Mouse (Mus musculus): Measurements from ENCODE around the gene Sorbs1. TPM values are rescaled to one million over a fixed set of nuclear protein-coding genes. Genes with fewer than 3 reads are reported as not detected.

The Sorbs1 gene
- polyA plus RNA-seq, 1 experiment from 2014 or later: 72.1 TPM

DNA sequence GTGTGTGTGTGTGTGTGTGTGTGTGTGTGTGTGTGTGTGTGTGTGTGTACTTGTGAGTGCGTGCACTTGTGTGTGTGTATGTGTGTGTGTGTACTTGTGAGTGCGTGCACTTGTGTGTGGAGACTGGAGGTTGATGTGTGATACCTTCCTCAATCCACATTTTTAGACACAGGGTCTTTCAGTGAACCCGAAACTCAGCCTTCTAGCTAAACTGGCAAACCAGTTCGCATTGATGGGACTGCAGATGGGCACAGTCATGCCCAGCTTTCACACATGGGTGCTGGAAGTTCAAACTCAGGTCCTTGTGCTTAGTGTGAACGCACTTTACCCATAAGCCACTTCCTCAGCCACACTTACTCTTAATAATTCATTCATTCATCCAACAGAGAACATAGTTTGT, 265.1 kb downstream of the Sorbs1 start:
- no peak overlapping the region for H3K9ac ChIP-seq
- no peak overlapping the region for H3K27ac ChIP-seq
- H3K4me1 ChIP-seq (replicated peaks): no peaks in the 10 kb centered on the region
- no peak overlapping the region for H3K4me3 ChIP-seq (replicated peaks)
- no peaks in the 10 kb centered on the region; the same call in 1 of the 2 replicates for H3K36me3 ChIP-seq
- H3K4me2 ChIP-seq (replicated peaks): no peak overlapping the region
- no peaks in the 10 kb centered on the region for H3K27me3 ChIP-seq (replicated peaks)
- H3K9me3 ChIP-seq: no peaks in the 10 kb centered on the region
- 93% methylated on average over 5 of the region's 5 CpGs for WGBS
- ATAC-seq: no peak

DNA sequence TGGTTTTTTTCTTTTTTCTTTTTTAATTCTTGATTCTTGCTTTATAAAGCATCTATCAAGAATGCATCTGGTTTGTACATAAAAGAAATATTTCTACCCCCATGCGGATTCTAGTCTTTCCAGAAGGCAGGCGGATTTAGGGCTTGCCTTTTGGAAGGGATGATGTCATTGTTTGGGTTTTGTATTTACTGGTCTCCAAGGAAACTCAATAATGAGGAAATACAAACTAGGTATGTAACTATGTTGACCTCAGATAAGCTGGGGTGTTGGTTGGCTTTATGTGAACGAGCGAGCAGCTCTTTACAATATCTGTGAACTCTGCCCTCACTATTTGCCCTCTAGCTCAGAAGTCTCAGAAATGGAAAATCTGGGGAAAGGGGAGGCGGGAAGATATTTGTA, 266.3 kb downstream of the Sorbs1 start:
- H3K9me3 ChIP-seq: no peaks in the 10 kb centered on the region
- ATAC-seq: peak; percentile 92
- H3K36me3 ChIP-seq: no peaks in the 10 kb centered on the region; the same call in 1 of the 2 replicates
- H3K27ac ChIP-seq: no peak overlapping the region
- no peaks in the 10 kb centered on the region for H3K27me3 ChIP-seq (replicated peaks)
- H3K4me3 ChIP-seq (replicated peaks): no peak overlapping the region
- no peaks in the 10 kb centered on the region for H3K4me1 ChIP-seq (replicated peaks)
- H3K4me2 ChIP-seq (replicated peaks): no peak overlapping the region
- WGBS: 37% methylated on average over 5 of the region's 5 CpGs
- H3K9ac ChIP-seq: no peak overlapping the region

DNA sequence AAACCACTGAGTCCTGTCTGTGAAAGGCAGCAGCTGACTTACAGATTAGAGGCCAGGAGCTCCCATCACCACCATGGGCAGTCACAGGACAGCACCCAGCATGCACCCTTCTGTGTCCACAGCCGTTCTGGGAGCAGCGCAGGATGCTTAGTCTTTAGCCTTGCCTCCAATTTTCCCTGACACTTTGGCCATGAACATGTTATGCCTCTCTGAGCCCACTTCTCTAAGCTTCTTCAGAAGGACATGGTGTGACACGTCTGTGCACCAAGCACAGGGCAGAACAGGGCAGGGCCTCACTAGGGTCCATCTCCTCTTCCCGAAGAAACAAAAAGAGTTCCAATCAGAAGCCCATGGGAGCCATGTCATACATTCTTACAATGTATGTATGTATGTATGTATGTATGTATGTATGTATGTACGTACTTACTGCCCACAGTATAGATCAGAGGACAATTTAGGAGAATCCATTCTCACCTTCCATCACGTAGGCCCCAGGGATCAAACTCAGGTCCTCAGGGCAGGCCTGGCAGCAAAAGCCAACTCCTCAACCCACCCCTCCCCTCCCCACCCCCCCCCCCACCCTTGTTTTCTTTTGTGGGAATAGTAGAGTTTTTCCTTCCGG, 266.8 kb downstream of the Sorbs1 start:
- Histone ChIP-seq H3K4me1 (replicated peaks) (no peaks in the 10 kb centered on the region), H3K36me3 (no peaks in the 10 kb centered on the region; the same call in 1 of the 2 replicates), H3K9ac (no peak overlapping the region), H3K27me3 (replicated peaks) (no peaks in the 10 kb centered on the region), H3K4me2 (replicated peaks) (no peak overlapping the region), H3K4me3 (replicated peaks) (no peak overlapping the region), H3K27ac (0 out of 2 replicates have a peak overlapping the region, but pooled peaks have one; percentile 4), H3K9me3 (no peaks in the 10 kb centered on the region)
- WGBS: 86% methylated on average over 7 of the region's 7 CpGs
- peak; percentile 54 for ATAC-seq

Other genes starting within 250 kb of the Sorbs1 start
- gene Pdlim1, start 241.9 kb downstream of the Sorbs1 start, polyA plus RNA-seq (2015; fragmentation: Nextera tagmentation; extraction: Ambion mirVana): 195 and 211 TPM in 2 replicates
- 211 and 228 TPM in 2 replicates for gene Aldh18a1, start 74.7 kb upstream of the Sorbs1 start, polyA plus RNA-seq (2015; fragmentation: Nextera tagmentation; extraction: Ambion mirVana)
- gene Tctn3, start 98.5 kb upstream of the Sorbs1 start, polyA plus RNA-seq (2015; fragmentation: Nextera tagmentation; extraction: Ambion mirVana): 9.8 and 10.5 TPM in 2 replicates
- gene Entpd1, start 98.6 kb upstream of the Sorbs1 start, polyA plus RNA-seq (2015; fragmentation: Nextera tagmentation; extraction: Ambion mirVana): 7.0 and 7.8 TPM in 2 replicates
- 0.06 TPM in 1 of 2 replicates, not detected in the other for gene Cc2d2b, start 235.0 kb upstream of the Sorbs1 start, polyA plus RNA-seq (2015; fragmentation: Nextera tagmentation; extraction: Ambion mirVana)